Mouse (Mus musculus) v-Abl transformed pro-B cells (cell line): ENCODE results near the gene Ngb.

Experiments used
- in situ Hi-C, 2 experiments: fragments of 400-800 bp; cut with MboI; formaldehyde crosslinking; loops; one replicate each; pipeline ENCODE4 v1.15.1; 2025; ENCODE audit not compliant: unreplicated experiment in 2 of 2

Gene Ngb

DNA sequence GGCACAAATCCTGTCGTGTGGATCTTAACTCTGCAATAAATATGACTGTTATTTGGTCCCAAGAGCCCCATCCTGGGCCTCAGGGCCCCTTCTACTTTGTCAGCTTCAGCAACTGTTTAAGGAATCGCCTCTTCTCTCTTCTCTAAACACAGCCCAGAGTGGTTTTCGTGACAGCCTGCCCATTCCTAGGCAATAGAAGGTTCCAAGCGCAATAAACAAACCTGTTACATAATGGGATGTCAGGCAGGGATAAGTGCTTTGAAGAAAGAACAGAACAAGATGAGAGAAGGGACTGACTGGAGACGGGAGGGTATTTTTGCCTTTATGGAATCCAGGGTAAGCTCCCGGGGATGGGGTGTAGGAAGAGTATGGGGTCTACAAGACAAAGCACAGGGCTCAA is 8.7 kb downstream of the Ngb start:
- in situ Hi-C loops = no loop called here

DNA sequence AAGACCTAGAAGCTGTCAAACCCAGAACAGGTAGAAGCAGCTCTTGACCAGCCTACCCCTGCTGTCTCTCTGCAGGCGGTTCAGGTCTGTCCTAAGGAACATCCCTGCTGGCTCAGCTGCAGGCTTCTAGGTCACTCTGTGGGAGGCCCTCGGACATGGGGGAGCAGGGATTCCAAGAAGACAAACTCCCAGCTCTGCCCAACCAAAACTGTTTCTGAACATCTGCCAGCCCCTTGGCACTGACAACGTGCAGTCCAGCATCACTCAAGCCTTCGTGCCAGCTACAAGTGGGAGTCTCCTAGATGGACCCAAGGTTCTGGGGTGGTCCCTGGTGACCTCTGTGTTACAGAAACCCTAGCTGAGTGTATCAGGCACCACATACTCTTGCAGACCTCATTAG is 9.1 kb downstream of the Ngb start:
- in situ Hi-C loops = no loop called here

DNA sequence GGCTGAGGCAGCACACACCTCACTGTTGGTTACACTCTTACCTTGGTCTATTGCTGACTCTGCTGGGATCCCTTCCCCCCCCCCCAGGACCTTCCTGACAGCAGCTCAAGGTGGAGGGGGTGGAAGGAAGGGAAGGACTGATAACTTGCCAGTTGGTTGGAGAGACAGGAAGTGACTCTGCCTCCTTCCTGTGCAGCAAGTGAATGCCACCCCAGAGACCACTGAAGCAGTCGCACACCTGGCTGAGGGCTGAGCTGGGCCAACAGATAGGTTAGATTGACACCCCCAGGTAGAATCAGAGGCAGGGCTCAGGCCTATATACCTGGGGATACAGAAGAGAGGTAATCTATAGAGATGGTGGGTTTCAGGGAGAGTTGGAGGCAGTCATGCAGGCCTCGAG is 10.4 kb downstream of the Ngb start:
- in situ Hi-C loops = no loop called here

DNA sequence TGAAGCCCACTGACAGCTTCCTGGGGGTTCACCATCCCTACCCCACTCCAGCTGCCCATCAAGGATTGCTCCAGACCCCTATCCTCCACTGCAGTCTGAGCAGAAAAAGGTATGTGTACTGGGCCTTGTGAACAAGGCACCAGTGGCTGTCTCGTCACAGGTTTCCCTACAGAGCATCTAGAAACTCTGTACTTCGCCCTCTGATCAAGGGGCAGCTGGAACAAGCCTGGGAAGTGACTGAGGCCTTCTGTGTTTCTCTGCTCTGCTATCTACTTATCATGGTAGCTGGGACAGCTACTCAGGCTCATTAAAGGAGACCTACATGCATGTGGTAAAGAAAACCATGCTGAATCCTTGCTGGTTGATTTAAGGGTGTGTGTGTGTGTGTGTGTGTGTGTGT is 12.6 kb downstream of the Ngb start:
- in situ Hi-C loops = no loop called here

DNA sequence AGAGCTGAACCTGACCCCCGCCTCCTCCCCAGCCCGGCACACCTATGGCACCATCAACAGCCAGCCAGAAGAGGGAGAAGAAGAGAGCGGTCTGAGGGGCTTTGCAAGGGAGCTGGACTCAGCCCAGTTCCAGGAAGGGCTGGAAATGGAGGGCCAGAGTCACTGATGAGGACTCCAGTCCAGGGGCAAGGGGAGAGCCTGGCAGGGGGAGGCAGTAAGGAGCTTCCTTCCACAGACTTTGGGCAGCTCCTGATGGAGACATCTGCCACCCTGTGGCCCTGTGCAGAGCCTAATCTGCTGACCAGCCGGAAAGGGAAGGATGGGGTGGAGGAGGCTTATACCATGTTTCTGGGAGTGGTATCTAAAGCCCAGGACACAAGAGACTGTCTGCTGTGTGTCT is 13.1 kb downstream of the Ngb start:
- in situ Hi-C loops = no loop called here

DNA sequence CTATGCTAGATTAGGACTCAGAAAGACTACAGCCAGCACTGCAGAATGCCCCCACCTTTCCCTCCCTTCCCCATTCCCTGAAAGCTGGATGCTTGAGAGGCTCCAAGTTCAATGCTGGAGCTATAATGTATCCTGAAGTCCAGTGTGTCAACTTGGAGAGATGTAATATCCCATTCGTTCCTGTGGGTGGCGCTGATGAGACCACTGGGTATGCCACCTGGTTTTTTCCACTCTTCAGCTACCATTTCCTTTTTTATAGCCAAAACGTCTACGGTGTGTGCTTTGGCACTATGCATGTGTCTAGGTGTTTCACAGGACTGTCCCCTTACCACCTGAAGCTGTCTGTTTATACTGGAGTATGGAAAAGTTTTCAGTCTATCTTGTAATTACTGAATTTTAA is 14.0 kb downstream of the Ngb start:
- in situ Hi-C loops = no loop called here

DNA sequence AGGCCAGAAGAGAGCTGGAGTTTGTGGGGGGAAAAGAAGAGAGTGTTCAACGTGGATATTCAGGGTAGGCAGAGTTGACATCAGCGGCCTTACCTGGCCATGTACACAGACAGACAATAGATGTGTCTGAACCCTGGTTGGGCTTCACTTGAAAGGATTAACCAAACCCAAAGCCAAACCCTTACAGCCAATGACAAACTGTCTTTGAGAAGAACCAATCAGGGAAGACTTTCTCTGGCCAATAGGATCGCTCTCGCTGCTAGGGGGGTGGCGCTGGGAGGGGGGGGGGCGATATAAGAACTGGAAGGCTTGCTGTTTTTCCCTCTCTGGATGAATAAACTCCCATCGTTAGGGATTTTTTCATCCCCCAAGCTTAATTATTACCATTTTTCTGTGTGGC is 15.1 kb downstream of the Ngb start:
- in situ Hi-C loops = no loop called here

DNA sequence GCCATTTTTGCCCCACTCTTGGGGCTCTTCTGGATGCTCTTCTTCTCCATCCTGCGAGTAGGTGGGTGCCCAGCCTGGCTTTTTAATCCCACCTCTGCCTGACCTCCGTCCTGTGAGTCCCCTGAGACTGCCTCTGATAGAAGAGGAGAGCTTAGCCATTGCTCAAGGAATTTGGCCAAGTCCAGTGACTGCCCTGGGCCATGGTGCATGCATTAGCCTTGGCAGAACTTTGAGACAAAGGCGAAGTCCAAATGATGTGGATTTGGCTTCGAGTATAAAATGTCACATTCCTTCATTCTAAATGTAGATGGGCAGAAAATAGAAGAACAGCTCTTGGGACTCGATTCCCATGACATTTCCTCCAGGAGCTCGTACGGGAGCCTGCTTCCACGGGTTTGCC is 19.5 kb downstream of the Ngb start:
- in situ Hi-C loops = no loop called here

DNA sequence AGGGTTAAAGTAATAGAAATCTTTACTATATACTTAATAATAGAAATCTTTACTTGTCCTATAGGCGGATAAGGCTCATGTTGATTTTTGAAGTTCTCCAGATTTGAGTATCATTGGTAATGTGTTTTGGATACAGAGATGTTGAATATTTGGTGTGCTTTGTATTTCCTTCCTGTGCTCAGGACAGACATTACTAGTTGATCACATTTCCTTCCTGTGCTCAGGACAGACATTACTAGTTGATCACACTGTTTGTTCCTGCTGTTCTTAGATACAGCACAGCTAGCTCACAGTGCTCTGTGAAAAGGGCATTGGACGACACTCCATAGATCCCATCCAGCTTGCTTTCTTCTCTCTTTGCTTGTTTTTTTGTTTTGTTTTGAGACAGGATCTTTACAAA is 25.7 kb downstream of the Ngb start:
- in situ Hi-C loops = no loop called here

DNA sequence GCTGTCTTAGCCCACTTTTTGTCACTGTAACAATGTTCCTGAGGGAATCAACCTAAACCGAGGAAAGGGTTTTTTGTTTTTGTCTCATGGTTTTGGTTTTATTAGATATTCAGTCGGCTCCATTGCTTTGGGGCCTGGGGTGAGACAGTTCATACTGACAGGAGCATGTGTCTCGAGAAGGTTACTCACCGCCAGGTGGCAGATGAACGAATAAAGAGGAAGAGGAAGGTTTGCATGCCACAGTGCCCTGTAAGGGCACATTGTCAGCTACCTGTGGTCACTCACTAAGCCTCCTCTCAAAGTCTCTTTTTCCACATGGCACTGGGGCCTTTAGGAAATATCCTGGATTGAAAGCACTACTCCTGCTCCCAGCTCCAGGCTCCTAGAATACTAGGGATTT is 31.8 kb downstream of the Ngb start:
- in situ Hi-C loops = no loop called here

DNA sequence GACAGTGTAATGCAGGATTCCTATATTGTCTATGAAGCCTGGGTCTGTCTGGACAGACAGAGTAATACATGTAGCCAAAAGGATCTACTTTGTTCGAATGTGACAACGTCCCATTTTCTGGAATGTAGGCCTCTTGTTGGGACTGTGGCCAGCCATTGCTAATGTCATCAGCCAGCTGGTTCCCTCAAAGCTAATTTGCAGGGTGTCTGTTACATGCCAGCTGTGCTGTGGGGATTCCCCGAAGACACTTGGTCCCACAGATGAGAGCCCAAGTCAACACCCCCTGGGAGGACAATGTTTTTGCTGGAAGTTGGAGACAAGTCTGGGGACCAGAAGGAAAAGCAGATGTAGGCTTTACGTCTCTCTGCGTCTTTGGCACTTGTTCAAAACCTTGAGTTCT is 35.9 kb downstream of the Ngb start:
- in situ Hi-C loops = no loop called here

DNA sequence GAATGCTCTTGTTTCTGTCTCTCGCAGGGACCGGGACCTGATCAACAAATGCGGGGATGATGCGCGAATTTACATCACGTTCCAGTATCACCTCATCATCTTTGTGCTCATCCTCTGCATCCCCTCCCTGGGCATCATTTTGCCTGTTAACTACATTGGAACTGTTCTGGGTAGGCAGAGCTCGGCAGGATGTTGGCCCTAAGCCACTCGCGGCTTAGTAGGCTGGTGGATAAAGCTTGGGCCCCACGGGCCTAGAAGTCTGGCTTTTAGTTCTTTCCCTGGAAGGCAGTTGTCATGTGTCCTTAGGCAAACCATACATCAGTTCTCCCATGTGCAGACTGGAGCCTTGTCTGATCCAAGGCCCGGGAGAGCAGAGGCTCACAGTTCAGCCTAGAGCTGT is 36.9 kb downstream of the Ngb start:
- in situ Hi-C loops = no loop called here

DNA sequence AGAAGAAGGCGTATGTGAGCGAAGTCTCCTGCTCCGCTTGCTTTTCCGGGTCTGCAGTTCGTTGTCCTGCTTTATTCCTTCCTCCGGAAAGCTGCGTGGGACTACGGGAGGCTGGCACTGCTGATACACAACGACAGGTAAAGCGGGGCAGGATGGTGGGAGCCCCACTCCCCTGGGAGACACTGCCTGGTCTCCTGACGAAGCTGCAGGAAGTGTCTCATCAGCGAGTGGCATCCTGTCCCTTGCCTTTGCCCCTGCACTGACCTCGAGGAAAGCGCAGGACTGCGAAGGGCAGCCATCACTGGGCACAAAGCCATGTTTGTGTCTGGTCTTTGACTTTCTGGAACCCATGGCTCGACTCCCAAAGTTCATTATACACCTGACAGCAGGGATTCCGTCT is 45.3 kb downstream of the Ngb start:
- in situ Hi-C loops = loop anchor here (10.0 kb wide), 1 partner anchor 292 kb away; no protein-coding TSS in a partner anchor

DNA sequence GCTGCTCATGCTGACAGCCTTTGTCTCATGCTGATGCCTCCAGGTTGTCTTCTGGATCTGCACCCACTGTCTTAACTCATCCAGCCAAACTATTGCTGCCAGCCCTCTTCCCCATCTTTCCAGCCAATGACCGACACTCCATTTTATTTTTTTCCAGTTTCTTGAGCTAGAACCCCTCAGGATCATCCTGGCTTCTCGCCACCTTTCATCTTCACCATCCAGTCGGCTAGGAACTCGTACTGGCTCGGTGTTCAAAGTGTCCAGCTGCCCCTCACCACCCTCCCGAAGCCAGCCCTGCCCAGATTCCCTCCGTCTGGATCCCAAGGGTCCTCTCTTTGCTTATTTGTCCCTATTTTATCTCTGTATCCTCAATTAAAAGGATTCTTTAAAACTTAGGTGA is 47.5 kb downstream of the Ngb start:
- in situ Hi-C loops = loop anchor here (10.0 kb wide), 1 partner anchor 290 kb away; no protein-coding TSS in a partner anchor

DNA sequence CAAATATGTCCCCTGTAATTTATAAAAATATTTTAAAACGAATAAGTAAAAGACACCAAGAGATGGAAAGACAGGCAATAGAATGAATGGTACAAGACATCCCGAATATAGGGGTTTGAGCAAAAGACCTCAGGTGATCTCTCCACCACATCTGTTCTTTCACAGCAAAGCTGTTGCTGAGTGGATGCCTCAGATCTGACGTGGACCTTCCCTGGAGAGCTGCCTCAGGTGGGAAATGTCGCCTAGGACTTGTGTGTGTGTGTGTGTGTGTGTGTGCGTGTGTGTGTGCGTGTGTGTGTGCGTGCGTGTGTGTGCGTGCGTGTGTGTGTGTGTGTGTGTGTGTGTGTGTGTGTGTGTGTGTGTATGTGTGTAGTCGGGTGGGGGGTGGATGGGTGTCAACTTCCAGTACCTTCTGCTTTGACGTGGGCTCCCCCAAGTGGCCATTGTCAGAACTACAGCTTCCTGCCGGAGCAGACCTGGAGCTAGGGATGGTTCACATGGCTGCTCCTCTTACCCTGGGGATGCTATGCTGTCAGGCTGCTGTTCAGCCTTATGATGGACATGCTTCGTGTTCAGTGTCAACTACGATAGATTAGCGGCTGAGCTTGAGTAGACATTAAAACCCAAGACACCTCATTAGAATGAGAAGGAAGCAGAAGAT is 49.5 kb downstream of the Ngb start:
- in situ Hi-C loops = loop anchor here (10.0 kb wide), 1 partner anchor 288 kb away; no protein-coding TSS in a partner anchor

DNA sequence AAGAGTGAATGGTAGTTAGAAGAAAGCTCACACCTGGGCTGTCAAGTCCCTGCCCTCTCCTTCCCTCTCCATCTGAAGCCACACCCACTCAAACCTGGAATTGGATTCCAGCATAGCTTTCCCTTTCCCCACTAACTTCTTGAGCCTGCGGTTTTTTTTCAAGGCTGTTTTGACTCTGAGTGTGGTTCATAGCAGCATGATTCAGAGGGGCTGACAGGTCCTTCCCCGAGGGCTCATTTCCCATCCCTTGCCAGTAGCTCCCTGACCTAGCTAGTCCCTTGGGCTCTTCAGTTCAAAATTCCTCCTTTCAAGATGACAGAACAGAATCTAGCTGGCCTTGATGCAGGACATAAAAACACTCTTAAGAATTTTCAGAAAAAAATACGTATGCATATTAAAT is 54.8 kb downstream of the Ngb start:
- in situ Hi-C loops = no loop called here
